Mouse (Mus musculus): Measurements from ENCODE around the gene Tspan12. TPM values are rescaled to one million over a fixed set of nuclear protein-coding genes. Genes with fewer than 3 reads are reported as not detected.

Gene Tspan12
- total RNA-seq, 1 experiment = 2.5 TPM

- in situ Hi-C loops (cut with MboI; ENCODE audit: low sequenced_read_pairs in 2 of 2, unreplicated experiment in 2 of 2) = no loop called here
- TF ChIP-seq ZNF384 (IDR thresholded peaks at IDR 0.05; ENCODE audit: low read depth, low read length) = no peak
- TF ChIP-seq ZC3H11A (IDR thresholded peaks at IDR 0.05; ENCODE audit: borderline replicate concordance, low read depth, low read length) = no peak
- TF ChIP-seq CHD2 (IDR thresholded peaks at IDR 0.05; ENCODE audit: low read depth, low read length) = no peak
- no peak for TF ChIP-seq MAFK (IDR thresholded peaks at IDR 0.05; ENCODE audit: insufficient read depth, low read depth, low read length)
- no peak for TF ChIP-seq HCFC1 (IDR thresholded peaks at IDR 0.05; ENCODE audit: borderline replicate concordance, insufficient read depth, low read length)
- Histone ChIP-seq H3K4me3 (ENCODE audit: insufficient read depth in 1 of 2, low read depth in 1 of 2, low read length in 2 of 2, poor library complexity in 1 of 2, severe bottlenecking in 1 of 2) (no peak overlapping the region), H3K27ac (ENCODE audit: insufficient read depth, low read depth, low read length, poor library complexity, severe bottlenecking) (no peak overlapping the region), H3K9me3 (ENCODE audit: control insufficient read depth, insufficient read depth, low read depth, low read length) (no peaks in the 10 kb centered on the region), H3K4me1 (ENCODE audit: control insufficient read depth in 2 of 2, insufficient read depth in 2 of 2, low read length in 2 of 2, poor library complexity in 1 of 2) (no peaks in the 10 kb centered on the region), H3K9ac (ENCODE audit: insufficient read depth, low read depth, low read length, poor library complexity, severe bottlenecking) (no peak overlapping the region), H3K36me3 (ENCODE audit: control insufficient read depth, insufficient read depth, low read length, poor library complexity, severe bottlenecking) (no peaks in the 10 kb centered on the region)
- no peak for DNase-seq (ENCODE audit: low read depth, low spot score)
These were observed 111.7 kb downstream of the Tspan12 start for GRCm38 (mm10) chr6:21740606-21741005.

- Histone ChIP-seq H3K4me3 (ENCODE audit: insufficient read depth in 1 of 2, low read depth in 1 of 2, low read length in 2 of 2, poor library complexity in 1 of 2, severe bottlenecking in 1 of 2) (no peak overlapping the region), H3K9me3 (ENCODE audit: control insufficient read depth, insufficient read depth, low read depth, low read length) (no peaks in the 10 kb centered on the region), H3K36me3 (ENCODE audit: control insufficient read depth, insufficient read depth, low read length, poor library complexity, severe bottlenecking) (no peaks in the 10 kb centered on the region), H3K4me1 (ENCODE audit: control insufficient read depth in 2 of 2, insufficient read depth in 2 of 2, low read length in 2 of 2, poor library complexity in 1 of 2) (no peaks in the 10 kb centered on the region), H3K27ac (ENCODE audit: insufficient read depth, low read depth, low read length, poor library complexity, severe bottlenecking) (no peak overlapping the region), H3K9ac (ENCODE audit: insufficient read depth, low read depth, low read length, poor library complexity, severe bottlenecking) (no peak overlapping the region)
- in situ Hi-C loops (cut with MboI; ENCODE audit: low sequenced_read_pairs in 2 of 2, unreplicated experiment in 2 of 2) = no loop called here
- no peak for TF ChIP-seq MAFK (IDR thresholded peaks at IDR 0.05; ENCODE audit: insufficient read depth, low read depth, low read length)
- no peak for TF ChIP-seq ZNF384 (IDR thresholded peaks at IDR 0.05; ENCODE audit: low read depth, low read length)
- DNase-seq (ENCODE audit: low read depth, low spot score) = no peak
These were observed 130.1 kb downstream of the Tspan12 start for GRCm38 (mm10) chr6:21722238-21722637.

Other genes with a start within 250 kb of the Tspan12 start
- gene Ing3, start 97.1 kb upstream of the Tspan12 start, total RNA-seq (2012; rRNA removed) = 14.3 and 19.9 TPM in 2 replicates
- gene Cped1, start 133.4 kb upstream of the Tspan12 start, total RNA-seq (2012; rRNA removed) = 0.31 and 0.32 TPM in 2 replicates